Mouse (Mus musculus) C3H10T1/2 (cell line): ENCODE results near the gene Nfil3. TPM values are rescaled to one million over a fixed set of nuclear protein-coding genes. Genes with fewer than 3 reads are reported as not detected.

Experiments
- polyA plus RNA-seq, 2 experiments: library from polyadenylated mRNA; unstranded; fragments of >200 nt; fragmentation: generic; extraction: Trizol; gene quantifications; one replicate each; pipeline ENCODE4 v1.2.1; 2012; ENCODE audit warnings: missing spikeins in 2 of 2

Nfil3 gene
- polyA plus RNA-seq, result 10 to 100 TPM; 10.3 to 17.9 TPM

DNA sequence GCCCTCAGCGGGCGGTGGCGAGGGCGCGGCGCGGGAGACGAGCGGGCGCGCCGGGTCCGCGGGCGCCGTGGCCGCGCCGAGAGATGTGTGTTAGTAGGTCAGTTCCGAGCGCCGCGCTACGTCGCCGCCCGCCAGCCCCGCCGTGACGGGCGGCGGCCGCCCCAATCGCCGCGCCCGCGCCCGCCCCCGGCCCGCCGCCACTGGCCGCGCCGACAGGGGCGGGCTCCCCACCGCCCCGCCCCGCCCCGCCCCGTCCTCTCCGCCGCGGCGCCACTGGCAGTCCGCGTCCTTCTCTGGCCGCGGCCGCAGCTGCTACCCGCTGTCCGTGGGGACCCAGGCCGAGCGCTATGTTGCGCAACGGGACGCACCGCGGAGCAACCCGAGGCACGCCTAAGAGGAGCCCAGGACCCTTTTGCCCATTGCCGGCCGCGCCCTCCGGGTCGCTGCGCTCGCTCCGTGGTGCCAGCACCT is at the start of gene Nfil3:
Gene Nfil3, minus strand, starts transcription at position 123 of the 471 bp plus-strand sequence.

DNA sequence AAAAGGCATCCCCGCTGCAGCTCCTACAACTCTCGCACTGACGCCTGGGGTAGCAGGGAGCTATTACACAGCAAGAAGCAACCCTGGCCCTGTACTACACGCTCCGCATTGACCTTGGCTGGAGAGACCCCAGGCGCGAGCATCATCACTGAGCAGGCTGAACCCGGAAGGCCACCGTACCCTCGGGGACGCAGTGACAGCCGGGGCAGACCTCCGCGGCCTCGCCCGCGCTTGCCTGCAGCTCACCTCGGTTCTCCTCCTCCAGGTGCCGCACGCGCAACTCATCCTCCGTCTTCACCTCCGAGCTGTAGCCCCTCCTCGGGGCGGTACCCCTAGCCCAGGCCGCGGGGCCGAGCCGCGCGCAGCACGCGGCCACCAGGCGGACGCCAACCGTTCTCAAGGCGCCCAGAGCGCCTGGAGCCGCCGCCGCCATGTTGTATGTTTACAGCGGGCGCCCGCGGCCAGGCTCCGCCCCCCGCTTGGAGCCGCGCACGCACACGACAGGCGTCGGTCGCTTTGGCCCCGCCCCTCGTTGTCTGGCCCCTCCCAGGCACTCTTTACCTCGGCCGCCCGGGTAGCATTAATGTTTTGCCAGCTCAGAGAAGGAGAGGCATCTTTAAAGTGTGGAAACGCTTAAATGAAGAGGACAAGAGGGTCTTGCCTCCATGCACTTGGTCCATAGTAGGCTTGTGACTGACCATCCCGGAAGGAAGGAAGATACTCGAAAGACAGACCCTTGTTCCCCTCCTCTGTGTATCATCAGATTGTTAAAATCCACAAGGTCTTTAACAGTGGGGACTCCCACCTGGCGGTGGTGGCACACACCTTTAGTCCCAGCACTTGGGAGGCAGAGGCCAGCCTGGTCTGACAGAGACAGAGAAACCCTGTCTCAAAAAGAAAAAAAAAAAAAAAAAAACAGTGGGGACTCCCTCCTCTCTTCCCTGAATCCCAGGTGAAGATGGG is 51.4 kb downstream of the Nfil3 start, which contains the start of gene Auh:
Gene Auh, minus strand, starts transcription at position 473 of the 963 bp plus-strand sequence.

Other genes starting within 250 kb of the Nfil3 start
- 10 to 100 TPM; 12.5 to 27.8 TPM for gene Auh, start 51.4 kb downstream of the Nfil3 start, polyA plus RNA-seq